ENCODE assay signal across 14 mouse cellular contexts in genomic region chr5:143031193-143031592, GRCm38 (mm10).
DNase-seq lines count a peak whose midpoint lies in the region; ATAC-seq lines count a peak whose summit lies in the region.
"Had no signal": no experiment of that assay in that cellular context is flagged by ENCODE, and none has a peak within 500 bp of the region (broad histone marks: within the 10 kb centered on the region; RNA-seq: fewer than 3 reads in every experiment).

No protein-coding gene starts in this region.

- ATAC-seq in neural tube, embryonic 12.5 days (ENCODE audit: low FRiP score, low read depth), result no peak
- ATAC-seq: activated CD4-positive, CD25-positive, alpha-beta regulatory T cell, adult 4 months had no signal

- peaks cover 28% of the 10 kb centered on the region for H3K36me3 ChIP-seq in heart, embryonic 10.5 days
- H3K36me3 ChIP-seq in neural tube, embryonic 12.5 days, result peaks cover 16% of the 10 kb centered on the region

- H3K4me2 ChIP-seq in neural tube, embryonic 12.5 days (replicated peaks), result 0 out of 2 replicates have a peak overlapping the region, but pooled peaks have one; percentile 12

- H3K9ac ChIP-seq in neural tube, embryonic 12.5 days, result 0 out of 2 replicates have a peak overlapping the region, but pooled peaks have one; percentile 5

- no peak overlapping the region for H3K4me3 ChIP-seq in heart, embryonic 10.5 days
- no peak overlapping the region for H3K4me3 ChIP-seq in neural tube, embryonic 12.5 days

- intact Hi-C loops in heart, postnatal 25 days (cut with DNase I), result loop anchor here (5.0 kb wide), 1 partner anchor 34 kb away; no protein-coding TSS in a partner anchor

- no peaks in the 10 kb centered on the region for H3K27me3 ChIP-seq in heart, embryonic 10.5 days (ENCODE audit: insufficient read depth, poor library complexity, severe bottlenecking)
- no peaks in the 10 kb centered on the region for H3K27me3 ChIP-seq in neural tube, embryonic 12.5 days (replicated peaks)

- H3K4me1 ChIP-seq in heart, embryonic 10.5 days, result peaks cover 47% of the 10 kb centered on the region
- peaks cover 20% of the 10 kb centered on the region for H3K4me1 ChIP-seq in neural tube, embryonic 12.5 days

- H3K9me3 ChIP-seq in heart, embryonic 10.5 days, result no peaks in the 10 kb centered on the region
- no peaks in the 10 kb centered on the region for H3K9me3 ChIP-seq in neural tube, embryonic 12.5 days

- DNase-seq in heart, embryonic 10.5 days (ENCODE audit: low spot score), result no peak
- no peak for DNase-seq in heart, postnatal 25 days (ENCODE audit: low spot score)
- peak; percentile 23 for DNase-seq in kidney, postnatal 10 days
- DNase-seq in kidney, adult 8-10 months, result no peak
- no peak for DNase-seq in neural tube, embryonic 10.5 days (ENCODE audit: extremely low spot score, low spot score)
- no peak for DNase-seq in left cerebral cortex, adult 8-10 months (ENCODE audit: low spot score in 2 of 2)
- DNase-seq in layer of hippocampus, postnatal 10 days (ENCODE audit: low spot score in 2 of 2), result no peak
- DNase-seq: B cell, adult 2 months; cerebellum, adult 9-10 months; heart, postnatal 4 days; right cerebral cortex, adult 18-20 months; thymus, adult 2 months had no signal

- H3K27ac ChIP-seq in heart, embryonic 10.5 days, result peak overlapping the region; percentile 70; the same call in 1 of the 2 replicates
- H3K27ac ChIP-seq in neural tube, embryonic 12.5 days, result no peak overlapping the region

- WGBS in heart, embryonic 10.5 days, result 75% methylated on average over 4 of the region's 4 CpGs
- WGBS in neural tube, embryonic 12.5 days, result 10% methylated on average over 4 of the region's 4 CpGs
